Mouse (Mus musculus) limb, embryonic 15.5 days (tissue): ENCODE measurements at regions not wholly inside any gene's neighbourhood (a gene's known extent, or its start where the extent isn't known, plus 50 kb on each side); places are given as distances from the start of the nearest gene placed in this dataset.
A peak's percentile ranks its signal among the peaks of the same experiment; 100 is the strongest.

Source experiments
- ATAC-seq: fragments of 200-750 bp; cut with Nextera tagmentation; 2 replicates; pipeline ENCODE4 v1.8.0; 2017; ENCODE audit warnings: low read depth, moderate TSS enrichment; ENCODE audit not compliant: insufficient number of reproducible peaks, low FRiP score, low TSS enrichment
- H3K27ac ChIP-seq: fragments of 300-500 bp; sonication (generic); 2 replicates; pipeline ENCODE4 v1.5.1; 2015; ENCODE audit warnings: moderate library complexity, mild to moderate bottlenecking, inconsistent platforms
- H3K27me3 ChIP-seq: fragments of 300-500 bp; sonication (generic); 2 replicates; pipeline ENCODE4 v1.6.1; 2015; ENCODE audit warnings: inconsistent platforms
- H3K36me3 ChIP-seq: fragments of 300-500 bp; sonication (generic); 2 replicates; pipeline ENCODE4 v1.6.1; 2015; ENCODE audit warnings: inconsistent platforms
- H3K4me1 ChIP-seq: fragments of 300-500 bp; sonication (generic); 2 replicates; pipeline ENCODE4 v1.6.1; 2015; ENCODE audit warnings: inconsistent platforms
- H3K4me2 ChIP-seq: fragments of 300-500 bp; sonication (generic); 2 replicates; pipeline ENCODE4 v1.6.1; 2015; ENCODE audit warnings: mild to moderate bottlenecking, inconsistent platforms
- H3K4me3 ChIP-seq: fragments of 300-500 bp; sonication (generic); 2 replicates; pipeline ENCODE4 v1.5.1; 2015; ENCODE audit warnings: mild to moderate bottlenecking, inconsistent platforms
- H3K9ac ChIP-seq: fragments of 300-500 bp; sonication (generic); 2 replicates; pipeline ENCODE4 v1.6.1; 2015; ENCODE audit warnings: inconsistent platforms
- H3K9me3 ChIP-seq: fragments of 300-500 bp; sonication (generic); 2 replicates; pipeline ENCODE4 v1.6.1; 2016; ENCODE audit warnings: inconsistent platforms
- WGBS: fragments of 180-500 bp; shearing (Covaris S2); methylation state at CpG from one replicate; pipeline ENCODE4 v1.1.7; 2015; 5-methylcytosine and 5-hydroxymethylcytosine counted together

GRCm38 (mm10) chr14:58375056-58375455, 304.7 kb downstream of the Fgf9 start:
- Histone ChIP-seq H3K4me1 (no peaks in the 10 kb centered on the region), H3K9ac (no peak overlapping the region), H3K4me2 (no peak overlapping the region), H3K4me3 (no peak overlapping the region), H3K36me3 (no peaks in the 10 kb centered on the region), H3K9me3 (no peaks in the 10 kb centered on the region), H3K27ac (no peak overlapping the region), H3K27me3 (no peaks in the 10 kb centered on the region)
- no peak for ATAC-seq

- no peaks in the 10 kb centered on the region for H3K27me3 ChIP-seq
- no peaks in the 10 kb centered on the region for H3K36me3 ChIP-seq
- H3K9ac ChIP-seq = no peak overlapping the region
- 0 out of 2 replicates have a peak, but pooled peaks have one; percentile 63 for ATAC-seq
- H3K4me2 ChIP-seq = no peak overlapping the region
- WGBS = 61% methylated on average over 2 of the region's 2 CpGs
- no peaks in the 10 kb centered on the region for H3K4me1 ChIP-seq
- no peaks in the 10 kb centered on the region for H3K9me3 ChIP-seq
- no peak overlapping the region for H3K4me3 ChIP-seq
- no peak overlapping the region for H3K27ac ChIP-seq
Observed at GRCm38 (mm10) chr14:58356824-58357223, 286.5 kb downstream of the Fgf9 start.

GRCm38 (mm10) chr14:58352986-58353385, 282.6 kb downstream of the Fgf9 start:
- Histone ChIP-seq H3K9ac (no peak overlapping the region), H3K36me3 (no peaks in the 10 kb centered on the region), H3K4me3 (no peak overlapping the region), H3K27me3 (0 out of 2 replicates have a peak, but pooled peaks cover 3% of the 10 kb centered on the region), H3K27ac (no peak overlapping the region), H3K4me1 (no peaks in the 10 kb centered on the region), H3K9me3 (no peaks in the 10 kb centered on the region), H3K4me2 (no peak overlapping the region)
- ATAC-seq = no peak

- Histone ChIP-seq H3K27ac (no peak overlapping the region), H3K4me1 (no peaks in the 10 kb centered on the region), H3K36me3 (no peaks in the 10 kb centered on the region), H3K4me2 (no peak overlapping the region), H3K9me3 (no peaks in the 10 kb centered on the region), H3K4me3 (no peak overlapping the region), H3K27me3 (no peaks in the 10 kb centered on the region), H3K9ac (no peak overlapping the region)
- 92% methylated on average over 14 of the region's 14 CpGs for WGBS
- no peak for ATAC-seq
Observed at GRCm38 (mm10) chr14:58336148-58336547, 265.8 kb downstream of the Fgf9 start.

GRCm38 (mm10) chr14:58323164-58323563, 252.8 kb downstream of the Fgf9 start:
- H3K4me3 ChIP-seq = no peak overlapping the region
- no peak overlapping the region for H3K4me2 ChIP-seq
- WGBS = 73% methylated on average over 6 of the region's 6 CpGs
- no peak overlapping the region for H3K27ac ChIP-seq
- H3K27me3 ChIP-seq = no peaks in the 10 kb centered on the region
- no peaks in the 10 kb centered on the region for H3K4me1 ChIP-seq
- no peak overlapping the region for H3K9ac ChIP-seq
- H3K36me3 ChIP-seq = no peaks in the 10 kb centered on the region
- H3K9me3 ChIP-seq = no peaks in the 10 kb centered on the region
- ATAC-seq = no peak

GRCm38 (mm10) chr14:58322461-58322860, 252.1 kb downstream of the Fgf9 start:
- 86% methylated on average over 4 of the region's 4 CpGs for whole genome bisulfite sequencing
- Histone ChIP-seq H3K27ac (no peak overlapping the region), H3K4me2 (no peak overlapping the region), H3K27me3 (no peaks in the 10 kb centered on the region), H3K9ac (no peak overlapping the region), H3K4me1 (0 out of 2 replicates have a peak, but pooled peaks cover under 1% of the 10 kb centered on the region), H3K36me3 (no peaks in the 10 kb centered on the region), H3K9me3 (no peaks in the 10 kb centered on the region), H3K4me3 (no peak overlapping the region)
- no peak for ATAC-seq

GRCm38 (mm10) chr14:58321875-58322274, 251.5 kb downstream of the Fgf9 start:
- H3K9ac ChIP-seq = no peak overlapping the region
- no peak overlapping the region for H3K4me2 ChIP-seq
- no peak for ATAC-seq
- H3K4me3 ChIP-seq = no peak overlapping the region
- WGBS = 63% methylated on average over 10 of the region's 10 CpGs
- H3K36me3 ChIP-seq = no peaks in the 10 kb centered on the region
- H3K4me1 ChIP-seq = peaks cover 6% of the 10 kb centered on the region; the same call in 1 of the 2 replicates
- no peaks in the 10 kb centered on the region for H3K27me3 ChIP-seq
- H3K27ac ChIP-seq = no peak overlapping the region
- no peaks in the 10 kb centered on the region for H3K9me3 ChIP-seq

- no peaks in the 10 kb centered on the region for H3K9me3 ChIP-seq
- H3K27me3 ChIP-seq = no peaks in the 10 kb centered on the region
- H3K9ac ChIP-seq = no peak overlapping the region
- H3K36me3 ChIP-seq = no peaks in the 10 kb centered on the region
- no peak overlapping the region for H3K4me2 ChIP-seq
- WGBS = 66% methylated on average over 5 of the region's 5 CpGs
- ATAC-seq = no peak
- H3K27ac ChIP-seq = no peak overlapping the region
- H3K4me3 ChIP-seq = no peak overlapping the region
- H3K4me1 ChIP-seq = peaks cover 10% of the 10 kb centered on the region; the same call in 1 of the 2 replicates
Observed at GRCm38 (mm10) chr14:58321234-58321633, 250.9 kb downstream of the Fgf9 start.

- H3K27ac ChIP-seq = no peak overlapping the region
- ATAC-seq = no peak
Observed at GRCm38 (mm10) chr14:58317640-58318039, 247.3 kb downstream of the Fgf9 start.

GRCm38 (mm10) chr14:58317231-58317630, 246.9 kb downstream of the Fgf9 start:
- ATAC-seq = no peak
- Histone ChIP-seq H3K4me3 (no peak overlapping the region), H3K9ac (no peak overlapping the region), H3K36me3 (no peaks in the 10 kb centered on the region), H3K27me3 (no peaks in the 10 kb centered on the region), H3K4me1 (peaks cover 14% of the 10 kb centered on the region; the same call in 1 of the 2 replicates), H3K27ac (no peak overlapping the region), H3K4me2 (no peak overlapping the region), H3K9me3 (no peaks in the 10 kb centered on the region)
- 31% methylated on average over 4 of the region's 4 CpGs for WGBS

More at GRCm38 (mm10) chr14:58317640-58318039, 247.3 kb downstream of the Fgf9 start:
- Histone ChIP-seq H3K9me3 (no peaks in the 10 kb centered on the region), H3K4me2 (no peak overlapping the region), H3K9ac (no peak overlapping the region), H3K4me1 (peaks cover 14% of the 10 kb centered on the region; the same call in 1 of the 2 replicates), H3K27me3 (no peaks in the 10 kb centered on the region), H3K36me3 (no peaks in the 10 kb centered on the region), H3K4me3 (no peak overlapping the region)
- 54% methylated on average over 3 of the region's 3 CpGs for WGBS

- H3K27me3 ChIP-seq = no peaks in the 10 kb centered on the region
- peaks cover 9% of the 10 kb centered on the region; the same call in 1 of the 2 replicates for H3K4me1 ChIP-seq
- no peak overlapping the region for H3K9ac ChIP-seq
- no peaks in the 10 kb centered on the region for H3K36me3 ChIP-seq
- ATAC-seq = no peak
- H3K27ac ChIP-seq = no peak overlapping the region
- no peak overlapping the region for H3K4me2 ChIP-seq
- H3K9me3 ChIP-seq = no peaks in the 10 kb centered on the region
- no peak overlapping the region for H3K4me3 ChIP-seq
- WGBS = 82% methylated on average over 6 of the region's 6 CpGs
Observed at GRCm38 (mm10) chr14:58307695-58308094, 237.3 kb downstream of the Fgf9 start.

- Histone ChIP-seq H3K9ac (no peak overlapping the region), H3K4me3 (no peak overlapping the region), H3K4me2 (no peak overlapping the region), H3K27ac (no peak overlapping the region), H3K27me3 (no peaks in the 10 kb centered on the region), H3K4me1 (peaks cover 9% of the 10 kb centered on the region; the same call in 1 of the 2 replicates), H3K36me3 (no peaks in the 10 kb centered on the region), H3K9me3 (no peaks in the 10 kb centered on the region)
- ATAC-seq = peak; percentile 35; the same call in 1 of the 2 replicates
- 51% methylated on average over 11 of the region's 11 CpGs for WGBS
Observed at GRCm38 (mm10) chr14:58306832-58307521, 236.6 kb downstream of the Fgf9 start.
